8 mouse cellular contexts compared by ENCODE assay signal in genomic region chr1:170589219-170590040, GRCm38 (mm10). TPM values are rescaled to one million over a fixed set of nuclear protein-coding genes. Genes with fewer than 3 reads are reported as not detected.
DNase-seq lines count a peak whose midpoint lies in the region; ATAC-seq and TF ChIP-seq lines count a peak whose summit lies in the region.

Gene Nos1ap (minus strand): TSS chr1:170589861.

- peak within 1 kb of the TSS; percentile 94 for H3K9ac ChIP-seq in heart, embryonic 11.5 days (ENCODE audit: low read depth, low read length)
- peak within 1 kb of the TSS; percentile 77 for H3K9ac ChIP-seq in kidney, embryonic 15.5 days
- H3K9ac ChIP-seq in limb, embryonic 14.5 days (ENCODE audit: low read depth, low read length, severe bottlenecking) = peak within 1 kb of the TSS; percentile 80
- peak within 1 kb of the TSS; percentile 87 for H3K9ac ChIP-seq in midbrain, embryonic 14.5 days (replicated peaks; ENCODE audit: low read length)

- H3K27me3 ChIP-seq in heart, embryonic 11.5 days (ENCODE audit: control insufficient read depth, insufficient read depth, low read length) = no peaks in the 10 kb centered on the region
- no peaks in the 10 kb centered on the region for H3K27me3 ChIP-seq in kidney, embryonic 15.5 days
- H3K27me3 ChIP-seq in limb, embryonic 14.5 days (ENCODE audit: control insufficient read depth, insufficient read depth, low read length) = no peaks in the 10 kb centered on the region
- H3K27me3 ChIP-seq in midbrain, embryonic 14.5 days (ENCODE audit: control insufficient read depth, insufficient read depth, low read length) = 0 out of 2 replicates have a peak, but pooled peaks cover 6% of the 10 kb centered on the region

- H3K9me3 ChIP-seq in heart, embryonic 11.5 days (replicated peaks; ENCODE audit: control insufficient read depth, low read length) = no peaks in the 10 kb centered on the region
- H3K9me3 ChIP-seq in kidney, embryonic 15.5 days (replicated peaks) = no peaks in the 10 kb centered on the region
- no peaks in the 10 kb centered on the region for H3K9me3 ChIP-seq in limb, embryonic 14.5 days (ENCODE audit: control insufficient read depth, low read length)
- H3K9me3 ChIP-seq in midbrain, embryonic 14.5 days (ENCODE audit: control insufficient read depth, low read length) = no peaks in the 10 kb centered on the region; the same call in 1 of the 2 replicates

- H3K27ac ChIP-seq in heart, embryonic 11.5 days (ENCODE audit: low read depth, low read length) = peak within 1 kb of the TSS; percentile 73
- H3K27ac ChIP-seq in kidney, embryonic 15.5 days = peak within 1 kb of the TSS; percentile 71
- 0 out of 2 replicates have a peak within 1 kb of the TSS, but pooled peaks have one; percentile 38 for H3K27ac ChIP-seq in limb, embryonic 14.5 days (replicated peaks; ENCODE audit: low read depth, low read length)
- peak within 1 kb of the TSS; percentile 74 for H3K27ac ChIP-seq in midbrain, embryonic 14.5 days (replicated peaks; ENCODE audit: low read depth, low read length)

- H3K4me1 ChIP-seq in heart, embryonic 11.5 days (ENCODE audit: control insufficient read depth, insufficient read depth, low read length) = peaks cover 15% of the 10 kb centered on the region
- peaks cover 14% of the 10 kb centered on the region for H3K4me1 ChIP-seq in kidney, embryonic 15.5 days
- peaks cover 11% of the 10 kb centered on the region for H3K4me1 ChIP-seq in limb, embryonic 14.5 days (ENCODE audit: control insufficient read depth, insufficient read depth, low read length)
- peaks cover 11% of the 10 kb centered on the region for H3K4me1 ChIP-seq in midbrain, embryonic 14.5 days (ENCODE audit: control insufficient read depth, insufficient read depth, low read length)

- TF ChIP-seq CTCF in brain, embryonic 14.5 days (IDR thresholded peaks at IDR 0.05; ENCODE audit: borderline replicate concordance, extremely low read depth, insufficient read depth, insufficient read length) = no peak

- WGBS in heart, embryonic 11.5 days (ENCODE audit: insufficient replicate concordance) = under 1% methylated on average over 87 of the region's 106 CpGs
- under 1% methylated on average over 87 of the region's 106 CpGs for WGBS in kidney, embryonic 15.5 days
- under 1% methylated on average over 47 of the region's 106 CpGs for WGBS in limb, embryonic 14.5 days
- under 1% methylated on average over 93 of the region's 106 CpGs for WGBS in midbrain, embryonic 14.5 days

- no peak for TF ChIP-seq POLR2A in brain, embryonic 14.5 days (IDR thresholded peaks at IDR 0.05; ENCODE audit: borderline replicate concordance, extremely low read depth, insufficient read depth, insufficient read length, poor library complexity, severe bottlenecking)
- TF ChIP-seq POLR2A in limb, embryonic 14.5 days (IDR thresholded peaks at IDR 0.05; ENCODE audit: borderline replicate concordance, extremely low read depth, insufficient read depth, insufficient read length) = no peak

- peak; percentile 86 for DNase-seq in brain, embryonic 14.5 days (ENCODE audit: low read depth)
- DNase-seq in limb, embryonic 14.5 days (ENCODE audit: low spot score) = peak; percentile 79
- peak; percentile 85 for DNase-seq in midbrain, embryonic 14.5 days
- DNase-seq in spleen, adult 12 weeks (ENCODE audit: low spot score) = peak; percentile 73

- H3K4me3 ChIP-seq in heart, embryonic 11.5 days (ENCODE audit: low read depth, low read length) = peak within 1 kb of the TSS; percentile 96
- H3K4me3 ChIP-seq in kidney, embryonic 15.5 days (replicated peaks) = peak within 1 kb of the TSS; percentile 88
- H3K4me3 ChIP-seq in limb, embryonic 14.5 days (replicated peaks; ENCODE audit: low read length) = peak within 1 kb of the TSS; percentile 81
- peak within 1 kb of the TSS; percentile 82 for H3K4me3 ChIP-seq in midbrain, embryonic 14.5 days (replicated peaks; ENCODE audit: low read depth, low read length)

- peak within 1 kb of the TSS; percentile 95 for H3K4me2 ChIP-seq in heart, embryonic 11.5 days
- peak within 1 kb of the TSS; percentile 98 for H3K4me2 ChIP-seq in kidney, embryonic 15.5 days
- H3K4me2 ChIP-seq in limb, embryonic 14.5 days (replicated peaks; ENCODE audit: low read depth, low read length, severe bottlenecking) = peak within 1 kb of the TSS; percentile 96
- peak within 1 kb of the TSS; percentile 91 for H3K4me2 ChIP-seq in midbrain, embryonic 14.5 days (ENCODE audit: low read length)

- ATAC-seq in erythroblast, adult 5-6 weeks (replicated peaks; ENCODE audit: low FRiP score, poor library complexity, severe bottlenecking) = peak; percentile 92
- peak; percentile 92 for ATAC-seq in heart, embryonic 11.5 days (replicated peaks; ENCODE audit: insufficient number of reproducible peaks, low FRiP score, low TSS enrichment)
- ATAC-seq in kidney, embryonic 15.5 days (replicated peaks; ENCODE audit: low FRiP score) = peak; percentile 91
- ATAC-seq in limb, embryonic 14.5 days (ENCODE audit: low FRiP score, low read depth) = peak; percentile 92
- ATAC-seq in midbrain, embryonic 14.5 days (ENCODE audit: low FRiP score, low TSS enrichment) = peak; percentile 91
- ATAC-seq in inflammation-experienced regulatory T-cells, adult 6 months = no peak

- H3K36me3 ChIP-seq in heart, embryonic 11.5 days (ENCODE audit: control insufficient read depth, insufficient read depth, low read length) = no peaks in the 10 kb centered on the region
- peaks cover 20% of the 10 kb centered on the region for H3K36me3 ChIP-seq in kidney, embryonic 15.5 days
- H3K36me3 ChIP-seq in limb, embryonic 14.5 days (ENCODE audit: control insufficient read depth, insufficient read depth, low read length) = peaks cover 5% of the 10 kb centered on the region
- H3K36me3 ChIP-seq in midbrain, embryonic 14.5 days (ENCODE audit: control insufficient read depth, insufficient read depth, low read length) = no peaks in the 10 kb centered on the region

RNA-seq across cellular contexts. Expression of gene Nos1ap, which starts in this region (rescaled TPM):
- polyA plus RNA-seq in brain, embryonic 14.5 days (2012; rRNA removed) = 16.8 and 18.5 TPM in 2 replicates
- total RNA-seq in erythroblast, adult 5-6 weeks (2015; ENCODE audit: low replicate concordance) = 23.4 and 25.4 TPM in 2 replicates
- total RNA-seq in erythroblast, adult 5-6 weeks (2017; ENCODE audit: low replicate concordance) = 22.6 and 26.9 TPM in 2 replicates
- 15.5 and 20.9 TPM in 2 replicates for polyA plus RNA-seq in heart, embryonic 11.5 days (2014; fragmentation: Nextera tagmentation; extraction: Ambion mirVana)
- 17.7 and 18.2 TPM in 2 replicates for polyA plus RNA-seq in kidney, embryonic 15.5 days (2015; fragmentation: Nextera tagmentation; extraction: Ambion mirVana)
- polyA plus RNA-seq in limb, embryonic 14.5 days (2012; rRNA removed) = 11.6 and 12.3 TPM in 2 replicates
- polyA plus RNA-seq in limb, embryonic 14.5 days (2014; fragmentation: Nextera tagmentation; extraction: Ambion mirVana) = 10.2 and 10.4 TPM in 2 replicates
- polyA plus RNA-seq in midbrain, embryonic 14.5 days (2014; fragmentation: Nextera tagmentation; extraction: Ambion mirVana) = 13.0 and 16.9 TPM in 2 replicates
- not detected for polyA plus RNA-seq in inflammation-experienced regulatory T-cells, adult 6 months (2017; shearing (Covaris generic))

Comparison
In these comparisons a context has a peak if more than half of its experiments do, and no peak if none do; other contexts are left out.
1. RNA of gene Nos1ap (polyA plus RNA-seq): 16.8 to 18.5 TPM in brain, embryonic 14.5 days, 17.7 to 18.2 TPM in kidney, embryonic 15.5 days, 15.5 to 20.9 TPM in heart, embryonic 11.5 days, 13.0 to 16.9 TPM in midbrain, embryonic 14.5 days and 10.2 to 12.3 TPM in limb, embryonic 14.5 days; not detected in inflammation-experienced regulatory T-cells, adult 6 months; every median in the first group is over 10 times any median in the second.
2. Peak in every context shown above with its lines, with median percentiles within 50 percentile points of each other: DNase-seq, H3K27ac ChIP-seq, H3K4me2 ChIP-seq, H3K4me3 ChIP-seq and H3K9ac ChIP-seq.